Mouse (Mus musculus): ENCODE data around the gene March5. TPM values are rescaled to one million over a fixed set of nuclear protein-coding genes. Genes with fewer than 3 reads are reported as not detected.
A peak's percentile ranks its signal among the peaks of the same experiment; 100 is the strongest.
"Not testable (repeated sequence)": the region's sequence is repeated elsewhere in the genome, so short reads cannot be mapped to it uniquely, and the experiment has no call there.

The March5 gene
- polyA plus RNA-seq, 1 experiment from 2014 or later: 130 TPM

DNA sequence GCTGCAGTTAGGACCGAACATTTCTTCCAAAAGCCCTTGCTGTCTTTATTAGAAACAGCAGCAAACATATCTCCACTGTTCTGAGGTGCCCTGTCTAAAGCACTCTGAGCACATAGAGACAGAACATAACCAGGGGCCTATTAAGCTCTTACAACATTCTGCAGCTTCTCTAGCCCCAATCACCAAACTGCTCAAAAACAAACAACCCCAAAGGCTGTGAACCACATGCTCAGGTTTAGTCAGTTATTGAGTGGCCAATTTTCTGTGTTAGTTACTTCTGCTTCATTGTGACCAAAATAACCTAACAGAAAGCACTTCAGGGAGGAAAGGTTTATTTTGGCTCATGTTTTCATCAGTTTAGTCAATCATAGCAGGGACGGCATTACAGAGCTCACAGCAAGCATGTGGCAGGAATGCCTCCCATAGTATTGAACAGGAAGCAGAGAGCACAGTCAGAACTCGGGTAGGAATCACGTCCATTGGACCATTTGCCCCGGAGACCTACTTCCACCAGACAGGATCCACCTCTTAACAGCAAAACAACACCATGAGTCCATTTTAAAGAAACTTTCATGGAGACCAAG lies 14.8 kb upstream of the March5 start:
- Histone ChIP-seq H3K4me3 (no peak overlapping the region), H3K27ac (no peak overlapping the region), H3K27me3 (ENCODE audit: low read depth, poor library complexity, severe bottlenecking) (no peaks in the 10 kb centered on the region), H3K36me3 (no peaks in the 10 kb centered on the region), H3K9me3 (replicated peaks) (no peaks in the 10 kb centered on the region), H3K4me1 (no peaks in the 10 kb centered on the region)
- DNase-seq (ENCODE audit: low spot score): no peak
- WGBS: 88% methylated on average over 5 of the region's 5 CpGs

DNA sequence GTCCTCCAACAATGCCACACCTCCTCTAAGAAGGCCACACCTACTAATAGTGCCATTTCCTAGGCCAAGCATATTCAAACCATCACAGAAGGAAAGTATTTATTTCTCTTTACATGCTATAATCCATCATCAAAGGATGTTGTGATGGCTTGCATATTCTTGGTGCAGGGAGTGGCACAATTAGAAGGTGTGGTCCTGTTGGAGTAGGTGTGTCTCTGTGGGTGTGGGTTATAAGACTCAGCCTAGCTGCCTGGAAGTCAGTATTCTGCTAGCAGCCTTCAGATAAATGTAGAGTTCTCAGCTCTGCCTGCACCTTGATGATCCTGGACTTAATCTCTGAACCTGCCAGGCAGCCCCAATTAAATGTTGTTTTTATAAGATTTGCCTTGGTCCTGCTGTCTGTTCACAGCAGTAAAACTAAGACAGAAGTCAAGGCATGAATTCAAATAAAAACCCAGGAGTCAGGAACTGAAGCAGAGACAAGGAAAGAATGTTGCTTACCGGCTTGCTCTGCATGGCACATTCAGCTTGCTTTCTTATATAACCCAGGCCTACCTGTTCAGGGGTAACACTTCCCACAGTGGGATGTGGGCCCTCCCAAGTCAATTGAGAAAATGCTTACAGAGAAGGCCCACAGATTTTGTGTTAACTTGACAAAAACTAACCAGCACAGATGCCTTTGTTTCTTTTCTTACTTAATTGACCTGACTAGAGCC lies 9.0 kb upstream of the March5 start:
- no peak overlapping the region for H3K4me3 ChIP-seq
- H3K4me1 ChIP-seq: no peaks in the 10 kb centered on the region
- no peaks in the 10 kb centered on the region for H3K36me3 ChIP-seq
- no peaks in the 10 kb centered on the region for H3K9me3 ChIP-seq (replicated peaks)
- H3K27me3 ChIP-seq (ENCODE audit: low read depth, poor library complexity, severe bottlenecking): no peaks in the 10 kb centered on the region
- no peak for DNase-seq (ENCODE audit: low spot score)
- 75% methylated on average over 1 of the region's 1 CpGs for WGBS
- H3K27ac ChIP-seq: no peak overlapping the region

GRCm38 (mm10) chr19:37199889-37200288 lies 7.5 kb upstream of the March5 start:
- H3K9me3 ChIP-seq (replicated peaks): no peaks in the 10 kb centered on the region
- H3K4me3 ChIP-seq: no peak overlapping the region
- no peak for DNase-seq (ENCODE audit: low spot score)
- H3K27me3 ChIP-seq (ENCODE audit: low read depth, poor library complexity, severe bottlenecking): no peaks in the 10 kb centered on the region
- 84% methylated on average over 2 of the region's 2 CpGs for WGBS
- no peaks in the 10 kb centered on the region for H3K4me1 ChIP-seq
- no peaks in the 10 kb centered on the region for H3K36me3 ChIP-seq
- no peak overlapping the region for H3K27ac ChIP-seq

DNA sequence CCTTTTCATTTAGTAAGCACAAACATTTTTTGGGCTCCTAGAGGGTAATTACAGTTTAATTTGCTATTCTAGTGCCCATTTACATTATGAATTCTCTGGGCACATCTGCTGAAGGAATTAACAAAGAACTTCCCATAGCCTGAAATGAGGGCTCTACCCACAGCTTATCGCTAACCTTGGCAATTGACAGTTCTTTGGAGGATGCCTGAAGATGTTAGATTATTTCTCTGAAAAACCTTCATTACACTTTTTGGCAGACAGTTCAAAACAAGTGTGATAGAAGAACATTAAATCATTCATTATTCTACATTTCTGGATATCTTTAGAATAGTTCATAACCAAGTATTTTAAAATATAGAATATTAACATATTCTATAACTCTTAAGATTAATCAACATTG lies 4.0 kb upstream of the March5 start:
- Histone ChIP-seq H3K4me1 (peaks cover 3% of the 10 kb centered on the region; the same call in 1 of the 2 replicates), H3K27ac (no peak overlapping the region), H3K4me3 (no peak overlapping the region), H3K9me3 (replicated peaks) (no peaks in the 10 kb centered on the region), H3K27me3 (ENCODE audit: low read depth, poor library complexity, severe bottlenecking) (no peaks in the 10 kb centered on the region), H3K36me3 (no peaks in the 10 kb centered on the region)
- WGBS: 96% methylated on average over 1 of the region's 1 CpGs
- no peak for DNase-seq (ENCODE audit: low spot score)

DNA sequence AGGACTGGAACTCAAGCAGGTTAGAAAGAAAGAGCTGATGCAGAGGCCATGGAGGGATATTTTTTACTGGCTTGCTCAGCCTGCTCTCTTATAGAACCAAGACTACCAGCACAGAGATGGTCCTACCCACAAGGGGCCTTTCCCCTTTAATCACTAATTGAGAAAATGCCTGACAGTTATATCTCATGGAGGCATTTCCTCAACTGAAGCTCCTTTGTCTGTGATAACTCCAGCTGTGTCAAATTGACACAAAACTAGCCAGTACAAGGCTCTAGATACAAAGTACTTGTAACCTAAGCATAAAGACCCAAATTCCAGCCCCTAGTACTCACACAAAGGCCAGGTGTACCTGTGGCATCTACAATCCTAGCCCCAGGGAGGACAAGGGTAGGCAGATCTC lies 2.2 kb upstream of the March5 start:
- peaks cover 15% of the 10 kb centered on the region for H3K4me1 ChIP-seq
- not testable (repeated sequence) for H3K4me3 ChIP-seq; H3K9me3 ChIP-seq (replicated peaks); H3K36me3 ChIP-seq; H3K27ac ChIP-seq; H3K27me3 ChIP-seq (ENCODE audit: low read depth, poor library complexity, severe bottlenecking); DNase-seq (ENCODE audit: low spot score)

DNA sequence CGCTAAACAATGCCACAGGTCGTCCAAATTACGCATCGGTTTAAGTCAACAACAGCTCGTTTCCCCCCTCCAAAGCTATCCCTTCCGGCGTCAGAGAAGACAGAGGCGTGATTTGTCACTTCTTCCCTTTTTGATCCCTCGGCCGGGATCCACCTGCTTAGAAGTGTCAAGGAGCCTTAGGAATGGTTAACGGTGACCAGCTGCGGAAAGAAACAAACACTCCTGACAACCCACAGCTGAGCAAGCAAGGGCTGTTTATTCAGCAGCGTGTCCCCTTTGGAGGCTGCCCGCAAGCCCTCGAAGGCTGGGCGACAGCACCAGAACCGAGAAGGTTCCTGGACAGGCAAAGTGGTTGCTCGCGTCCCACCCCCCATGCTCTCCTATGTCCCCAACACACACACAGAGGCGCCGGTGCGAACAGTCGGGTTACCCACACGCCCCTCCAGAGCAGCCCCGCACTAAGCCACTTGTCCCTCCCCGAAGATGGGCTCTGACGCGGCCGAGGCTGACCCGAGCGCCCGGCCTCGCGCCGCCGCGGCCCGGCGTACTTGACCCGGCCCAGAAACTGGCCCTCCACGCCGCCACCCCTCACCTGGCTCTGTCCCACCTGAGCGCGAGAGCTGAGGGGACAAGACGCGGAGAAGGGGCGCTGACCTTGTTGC lies 571 bp upstream of the March5 start:
- Histone ChIP-seq H3K4me3 (peak overlapping the region; percentile 81), H3K36me3 (peaks cover 25% of the 10 kb centered on the region), H3K27ac (peak overlapping the region; percentile 96), H3K27me3 (ENCODE audit: low read depth, poor library complexity, severe bottlenecking) (no peaks in the 10 kb centered on the region), H3K9me3 (replicated peaks) (no peaks in the 10 kb centered on the region), H3K4me1 (peaks cover 15% of the 10 kb centered on the region)
- DNase-seq (ENCODE audit: low spot score): peak; percentile 63
- WGBS: under 1% methylated on average over 47 of the region's 47 CpGs

DNA sequence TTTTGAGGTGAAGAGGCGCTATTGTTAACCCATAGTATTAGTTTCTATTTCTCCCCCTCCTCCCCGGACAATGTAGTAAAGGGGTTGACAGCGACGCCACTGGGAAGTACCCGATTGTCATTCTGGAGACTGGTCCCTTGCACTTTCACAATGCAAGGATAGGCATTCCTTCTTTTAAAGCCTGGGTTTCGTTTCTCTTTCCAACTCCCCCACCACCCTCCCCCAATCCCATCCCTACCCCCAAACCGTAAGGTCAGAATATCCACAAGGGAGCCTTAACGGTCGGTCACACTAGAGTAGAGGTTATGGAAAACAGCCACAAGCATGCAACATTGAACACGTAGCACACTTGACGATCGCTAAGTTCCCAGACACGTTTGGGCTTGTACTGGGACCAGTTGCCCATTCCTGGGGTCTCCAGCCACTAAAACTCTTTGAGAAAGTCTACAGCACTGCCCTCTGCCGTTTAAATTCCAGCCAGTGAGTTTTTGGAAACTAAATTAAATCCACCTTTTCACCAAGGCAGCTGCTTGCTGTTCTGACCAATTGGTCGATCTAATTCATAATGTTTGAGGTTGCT lies 923 bp downstream of the March5 start, which contains the start of gene Cpeb3:
TSS of gene Cpeb3 (minus strand) at position 426 of the 580 bp plus-strand sequence.
- 2% methylated on average over 15 of the region's 15 CpGs for WGBS
- Histone ChIP-seq H3K9me3 (replicated peaks) (no peaks in the 10 kb centered on the region), H3K4me3 (peak within 1 kb of the TSS; percentile 81), H3K27ac (peak within 1 kb of the TSS; percentile 96), H3K4me1 (peaks cover 15% of the 10 kb centered on the region), H3K36me3 (peaks cover 40% of the 10 kb centered on the region), H3K27me3 (ENCODE audit: low read depth, poor library complexity, severe bottlenecking) (no peaks in the 10 kb centered on the region)
- peak; percentile 58 for DNase-seq (ENCODE audit: low spot score)

GRCm38 (mm10) chr19:37208986-37209385 lies 1.6 kb downstream of the March5 start:
- WGBS: 85% methylated on average over 7 of the region's 7 CpGs
- H3K27ac ChIP-seq: no peak overlapping the region
- H3K4me3 ChIP-seq: peak overlapping the region; percentile 81
- DNase-seq (ENCODE audit: low spot score): no peak
- H3K36me3 ChIP-seq: peaks cover 47% of the 10 kb centered on the region
- H3K4me1 ChIP-seq: peaks cover 15% of the 10 kb centered on the region
- H3K27me3 ChIP-seq (ENCODE audit: low read depth, poor library complexity, severe bottlenecking): no peaks in the 10 kb centered on the region
- no peaks in the 10 kb centered on the region for H3K9me3 ChIP-seq (replicated peaks)

- H3K27me3 ChIP-seq (ENCODE audit: low read depth, poor library complexity, severe bottlenecking): no peaks in the 10 kb centered on the region
- H3K9me3 ChIP-seq (replicated peaks): no peaks in the 10 kb centered on the region
- H3K27ac ChIP-seq: no peak overlapping the region
- no peak for DNase-seq (ENCODE audit: low spot score)
- H3K36me3 ChIP-seq: peaks cover 49% of the 10 kb centered on the region
- 0 out of 2 replicates have a peak overlapping the region, but pooled peaks have one; percentile 81 for H3K4me3 ChIP-seq
- WGBS: 93% methylated on average over 8 of the region's 8 CpGs
- peaks cover 15% of the 10 kb centered on the region for H3K4me1 ChIP-seq
Observed at GRCm38 (mm10) chr19:37209467-37210128, 2.3 kb downstream of the March5 start.

GRCm38 (mm10) chr19:37210457-37210856 lies 3.1 kb downstream of the March5 start:
- over 99% methylated on average over 4 of the region's 4 CpGs for WGBS
- Histone ChIP-seq H3K27me3 (ENCODE audit: low read depth, poor library complexity, severe bottlenecking) (no peaks in the 10 kb centered on the region), H3K9me3 (replicated peaks) (no peaks in the 10 kb centered on the region), H3K4me1 (peaks cover 15% of the 10 kb centered on the region), H3K36me3 (peaks cover 57% of the 10 kb centered on the region), H3K27ac (no peak overlapping the region), H3K4me3 (no peak overlapping the region)
- no peak for DNase-seq (ENCODE audit: low spot score)

DNA sequence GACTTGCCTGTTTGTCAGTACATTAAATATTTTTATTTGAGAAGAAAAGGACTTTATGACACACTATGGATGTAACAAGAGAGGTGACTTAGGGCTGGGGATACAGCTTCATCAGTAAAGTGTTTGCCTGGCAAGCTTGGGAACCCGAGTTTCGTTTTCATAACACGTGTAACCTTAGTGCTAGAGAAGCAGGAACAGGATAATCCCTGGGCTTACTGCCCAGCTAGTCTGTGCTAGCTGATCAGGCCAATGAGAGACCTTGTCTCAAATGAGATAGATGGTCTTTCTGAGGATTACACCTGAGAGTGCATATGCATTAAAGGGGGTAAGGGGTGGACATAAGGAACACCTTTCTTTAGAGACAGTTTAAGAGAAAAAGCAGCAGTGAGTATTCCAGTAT lies 4.1 kb downstream of the March5 start:
- 97% methylated on average over 3 of the region's 3 CpGs for WGBS

GRCm38 (mm10) chr19:37214711-37215110 lies 7.4 kb downstream of the March5 start:
- Histone ChIP-seq H3K27me3 (ENCODE audit: low read depth, poor library complexity, severe bottlenecking) (no peaks in the 10 kb centered on the region), H3K36me3 (peaks cover 95% of the 10 kb centered on the region), H3K4me3 (no peak overlapping the region), H3K9me3 (replicated peaks) (no peaks in the 10 kb centered on the region), H3K4me1 (no peaks in the 10 kb centered on the region), H3K27ac (no peak overlapping the region)
- 93% methylated on average over 2 of the region's 2 CpGs for WGBS
- DNase-seq (ENCODE audit: low spot score): no peak

More for the DNA sequence above, 4.1 kb downstream of the March5 start:
- DNase-seq (ENCODE audit: low spot score): no peak
- H3K36me3 ChIP-seq: peaks cover 67% of the 10 kb centered on the region
- H3K9me3 ChIP-seq (replicated peaks): no peaks in the 10 kb centered on the region
- H3K4me1 ChIP-seq: peaks cover 15% of the 10 kb centered on the region
- no peak overlapping the region for H3K4me3 ChIP-seq
- no peak overlapping the region for H3K27ac ChIP-seq
- no peaks in the 10 kb centered on the region for H3K27me3 ChIP-seq (ENCODE audit: low read depth, poor library complexity, severe bottlenecking)
